In genomic region chr4:105158169-105158555, GRCm38 (mm10) we compare ENCODE assay signal across 8 mouse cellular contexts. TPM values are rescaled to one million over a fixed set of nuclear protein-coding genes. Genes with fewer than 3 reads are reported as not detected.
A peak's percentile ranks its signal among the peaks of the same experiment; 100 is the strongest.
DNase-seq lines count a peak whose midpoint lies in the region; ATAC-seq lines count a peak whose summit lies in the region.

No protein-coding gene starts in this region.

- WGBS in embryonic facial prominence, embryonic 10.5 days: under 1% methylated on average over 26 of the region's 26 CpGs
- WGBS in midbrain, embryonic 16.5 days: under 1% methylated on average over 26 of the region's 26 CpGs

- peaks cover 49% of the 10 kb centered on the region for H3K4me1 ChIP-seq in embryonic facial prominence, embryonic 10.5 days
- H3K4me1 ChIP-seq in midbrain, embryonic 16.5 days (ENCODE audit: control insufficient read depth, insufficient read depth, low read length): peaks cover 10% of the 10 kb centered on the region; the same call in 1 of the 2 replicates

- peaks cover 6% of the 10 kb centered on the region; the same call in 1 of the 2 replicates for H3K27me3 ChIP-seq in embryonic facial prominence, embryonic 10.5 days (replicated peaks; ENCODE audit: low read depth, poor library complexity, severe bottlenecking)
- H3K27me3 ChIP-seq in midbrain, embryonic 16.5 days (ENCODE audit: control insufficient read depth, insufficient read depth, low read depth, low read length): no peaks in the 10 kb centered on the region

- no peaks in the 10 kb centered on the region for H3K9me3 ChIP-seq in embryonic facial prominence, embryonic 10.5 days
- H3K9me3 ChIP-seq in midbrain, embryonic 16.5 days (replicated peaks; ENCODE audit: control insufficient read depth, low read length, poor library complexity, severe bottlenecking): no peaks in the 10 kb centered on the region

- peak overlapping the region; percentile 95 for H3K4me3 ChIP-seq in embryonic facial prominence, embryonic 10.5 days
- H3K4me3 ChIP-seq in midbrain, embryonic 16.5 days (ENCODE audit: low read depth, low read length): peak overlapping the region; percentile 80

- ATAC-seq in midbrain, embryonic 16.5 days: peak; percentile 75
- no peak for ATAC-seq in erythroid progenitor cell, adult 5-6 weeks (replicated peaks; ENCODE audit: low FRiP score, poor library complexity, severe bottlenecking)

- H3K4me2 ChIP-seq in midbrain, embryonic 16.5 days (ENCODE audit: low read length): peak overlapping the region; percentile 88

- H3K27ac ChIP-seq in embryonic facial prominence, embryonic 10.5 days (replicated peaks): peak overlapping the region; percentile 97
- peak overlapping the region; percentile 83 for H3K27ac ChIP-seq in midbrain, embryonic 16.5 days (ENCODE audit: low read length)

- H3K9ac ChIP-seq in midbrain, embryonic 16.5 days (ENCODE audit: low read depth, low read length): peak overlapping the region; percentile 79

- peaks cover 29% of the 10 kb centered on the region for H3K36me3 ChIP-seq in embryonic facial prominence, embryonic 10.5 days (replicated peaks)
- no peaks in the 10 kb centered on the region for H3K36me3 ChIP-seq in midbrain, embryonic 16.5 days (ENCODE audit: control insufficient read depth, insufficient read depth, low read length)

- peak; percentile 72 for DNase-seq in adrenal gland, postnatal 25 days
- DNase-seq in embryonic facial prominence, embryonic 10.5 days (ENCODE audit: low spot score): peak; percentile 84
- peak; percentile 75 for DNase-seq in heart, adult 8-10 months (ENCODE audit: low spot score)
- peak; percentile 69 to 77 for DNase-seq in kidney, adult 8-10 months
- peak; percentile 58 for DNase-seq in liver
- DNase-seq in spleen, postnatal 10 days (ENCODE audit: low spot score in 2 of 2): peak; percentile 47 to 76

RNA-seq across cellular contexts. Expression of gene Plpp3, which starts 1.0 kb away (rescaled TPM):
- 340 and 406 TPM in 2 replicates for total RNA-seq in adrenal gland, postnatal 25 days (2021)
- 67.6 and 77.1 TPM in 2 replicates for polyA plus RNA-seq in embryonic facial prominence, embryonic 10.5 days (2016; fragmentation: Nextera tagmentation; extraction: Ambion mirVana)
- 10 to 100 TPM; 51.8 to 58.4 (median 54.5) TPM for total RNA-seq in heart, adult 8-10 months (2022)
- 71.7 and 102 TPM in 2 replicates for polyA plus RNA-seq in midbrain, embryonic 16.5 days (2015; fragmentation: Nextera tagmentation; extraction: Ambion mirVana)
- 0.84 and 3.2 TPM in 2 replicates for total RNA-seq in erythroid progenitor cell, adult 5-6 weeks (2015; ENCODE audit: low replicate concordance)
- 0.08 and 0.64 TPM in 2 replicates for total RNA-seq in erythroid progenitor cell, adult 5-6 weeks (2017; ENCODE audit: low replicate concordance)

RNA-seq across cellular contexts. Expression of gene Prkaa2, which starts 48.5 kb away (rescaled TPM):
- total RNA-seq in adrenal gland, postnatal 25 days (2021): 11.7 and 13.2 TPM in 2 replicates
- 1.1 and 1.3 TPM in 2 replicates for polyA plus RNA-seq in embryonic facial prominence, embryonic 10.5 days (2016; fragmentation: Nextera tagmentation; extraction: Ambion mirVana)
- total RNA-seq in heart, adult 8-10 months (2022): 10 to 100 TPM; 77.3 to 89.7 (median 87.0) TPM
- polyA plus RNA-seq in midbrain, embryonic 16.5 days (2015; fragmentation: Nextera tagmentation; extraction: Ambion mirVana): 17.7 and 18.6 TPM in 2 replicates
- not detected in 2 replicates for total RNA-seq in erythroid progenitor cell, adult 5-6 weeks (2015; ENCODE audit: low replicate concordance)
- not detected in 2 replicates for total RNA-seq in erythroid progenitor cell, adult 5-6 weeks (2017; ENCODE audit: low replicate concordance)

Comparison
In these comparisons a context has a peak if more than half of its experiments do, and no peak if none do; other contexts are left out.
1. RNA of gene Plpp3, which starts 1.0 kb away (total RNA-seq): 340 to 406 TPM in adrenal gland, postnatal 25 days and 51.8 to 58.4 TPM in heart, adult 8-10 months; 0.08 to 3.2 TPM in erythroid progenitor cell, adult 5-6 weeks; every median in the first group is over 10 times any median in the second.
2. RNA of gene Prkaa2, which starts 48.5 kb away (total RNA-seq): 77.3 to 89.7 TPM in heart, adult 8-10 months and 11.7 to 13.2 TPM in adrenal gland, postnatal 25 days; not detected in erythroid progenitor cell, adult 5-6 weeks; every median in the first group is over 10 times any median in the second.
3. Peak in every context shown above with its lines, with median percentiles within 50 percentile points of each other: DNase-seq.